Mouse (Mus musculus) layer of hippocampus, postnatal 10 days (tissue): ENCODE measurements around the gene Elmsan1. TPM values are rescaled to one million over a fixed set of nuclear protein-coding genes. Genes with fewer than 3 reads are reported as not detected.
"Not testable (repeated sequence)": the region's sequence is repeated elsewhere in the genome, so short reads cannot be mapped to it uniquely, and the experiment has no call there.

Source experiments
- DNase-seq, 2 experiments: peaks; one replicate each; pipeline ENCODE4 v3.0.0; 2021; ENCODE audit warnings: low spot score in 2 of 2
- long read RNA-seq: library from polyadenylated mRNA; stranded (forward); transcript quantifications from one replicate; pipeline ENCODE4 v2.0.0, GENCODE M21; 2023
- total RNA-seq, 2 experiments: library from RNA; stranded (reverse); gene quantifications; 2 replicates each; pipeline ENCODE4 v1.2.3; 2021

The Elmsan1 gene
- total RNA-seq: 10 to 100 TPM; 13.3 to 13.5 TPM
- long read RNA-seq, partial matches to known transcripts: 0 of 2 reads
- long read RNA-seq, other reads (novel, unspliced or antisense): 2 of 2 reads

- peak; percentile 56 to 77 for DNase-seq
Measured at GRCm38 (mm10) chr12:84218289-84219120, at the start of gene Elmsan1. Gene Elmsan1, minus strand, starts transcription at chr12:84218881.

GRCm38 (mm10) chr12:84267264-84267663 is 48.6 kb upstream of the Elmsan1 start:
- DNase-seq: no peak

GRCm38 (mm10) chr12:84260363-84260762 is 41.7 kb upstream of the Elmsan1 start:
- no peak for DNase-seq

- DNase-seq: no peak
Measured at GRCm38 (mm10) chr12:84254886-84255285, 36.2 kb upstream of the Elmsan1 start.

- DNase-seq: no peak
Measured at GRCm38 (mm10) chr12:84252811-84253210, 34.1 kb upstream of the Elmsan1 start.

- DNase-seq: peak; percentile 65 to 72
Measured at GRCm38 (mm10) chr12:84249217-84249616, 30.5 kb upstream of the Elmsan1 start.

- no peak for DNase-seq
Measured at GRCm38 (mm10) chr12:84245683-84246082, 27.0 kb upstream of the Elmsan1 start.

GRCm38 (mm10) chr12:84243076-84243770 is 24.5 kb upstream of the Elmsan1 start:
- DNase-seq: no peak

GRCm38 (mm10) chr12:84237036-84237435 is 18.4 kb upstream of the Elmsan1 start:
- not testable (repeated sequence) for DNase-seq

GRCm38 (mm10) chr12:84235981-84236752 is 17.5 kb upstream of the Elmsan1 start:
- no peak for DNase-seq

GRCm38 (mm10) chr12:84235577-84235976 is 16.9 kb upstream of the Elmsan1 start:
- DNase-seq: no peak

- DNase-seq: no peak
Measured at GRCm38 (mm10) chr12:84233488-84234100, 14.9 kb upstream of the Elmsan1 start.

GRCm38 (mm10) chr12:84226117-84226840 is 7.6 kb upstream of the Elmsan1 start:
- no peak for DNase-seq

- peak in 1 of 2 experiments; percentile 31 for DNase-seq
Measured at GRCm38 (mm10) chr12:84222405-84222961, 3.8 kb upstream of the Elmsan1 start.

GRCm38 (mm10) chr12:84220951-84221891 is 2.5 kb upstream of the Elmsan1 start:
- DNase-seq: no peak

- no peak for DNase-seq
Measured at GRCm38 (mm10) chr12:84220515-84220914, 1.8 kb upstream of the Elmsan1 start.

- no peak for DNase-seq
Measured at GRCm38 (mm10) chr12:84219121-84219561, 460 bp upstream of the Elmsan1 start.

GRCm38 (mm10) chr12:84217508-84218131 is 1.1 kb downstream of the Elmsan1 start:
- peak in 1 of 2 experiments; percentile 28 for DNase-seq
